Mouse (Mus musculus) CD8-positive naive resting alpha-beta T cell, adult 2 months (primary cell): ENCODE measurements around the gene Adcy7.

Source experiments
- DNase-seq, 2 experiments: peaks; one replicate each; pipeline ENCODE4 v3.0.0; 2022; ENCODE audit warnings: low read depth in 2 of 2, low spot score in 2 of 2

Adcy7 gene

DNA sequence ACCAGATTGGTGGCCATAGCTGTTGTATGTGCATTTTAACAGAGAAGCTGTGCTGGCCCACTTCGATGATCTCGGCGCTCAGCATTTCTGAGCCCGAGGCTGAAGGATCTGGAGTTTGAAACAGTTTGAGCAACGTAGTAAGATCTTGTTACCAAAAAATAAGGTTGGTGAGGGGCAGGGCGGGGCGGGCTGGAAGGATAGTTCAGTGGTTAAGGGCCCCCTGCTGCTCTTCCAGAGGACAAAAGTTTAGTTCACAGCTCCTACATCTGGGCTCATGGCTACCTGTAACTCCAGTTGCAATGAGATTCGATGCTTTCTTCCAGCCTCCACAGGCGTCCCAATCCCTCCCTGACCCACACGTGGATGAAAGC lies 26.5 kb downstream of the Adcy7 start:
- DNase-seq = no peak

DNA sequence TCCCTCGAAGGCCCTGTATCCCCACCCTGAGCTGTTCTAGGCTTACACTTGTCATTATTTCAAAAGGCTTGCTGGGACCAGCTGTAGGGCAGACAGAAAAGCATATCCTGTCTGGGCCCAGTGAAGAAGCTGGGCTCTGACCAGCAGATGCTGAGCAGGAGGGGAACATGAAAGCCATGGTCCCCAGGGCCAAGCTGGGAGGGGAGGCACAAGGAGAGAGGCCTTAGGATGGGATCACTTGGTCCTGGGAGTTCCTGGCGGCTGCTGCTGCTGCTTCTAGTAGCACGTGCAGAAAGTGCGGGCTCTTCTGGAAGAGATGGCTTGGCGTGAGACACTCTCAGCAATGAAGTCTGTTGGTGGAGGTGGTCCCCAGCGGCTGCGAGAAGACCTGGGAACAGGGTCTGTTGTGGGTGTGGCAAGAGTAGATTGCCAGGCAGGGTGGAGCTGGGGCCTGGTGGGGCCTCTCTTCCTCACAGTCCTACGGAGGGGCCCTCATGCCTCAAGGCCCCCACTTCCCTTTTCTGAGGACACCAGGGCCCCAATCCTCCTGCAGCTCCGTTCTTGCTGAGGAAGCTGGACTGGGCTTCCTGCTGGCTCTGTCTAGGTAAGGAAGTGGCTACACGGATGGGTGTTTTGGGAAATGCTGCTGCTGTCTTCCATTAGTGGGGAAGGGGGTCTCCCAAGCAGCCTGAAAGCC lies 27.9 kb downstream of the Adcy7 start:
- DNase-seq = no peak

GRCm38 (mm10) chr8:88301589-88302437 lies 29.6 kb downstream of the Adcy7 start:
- DNase-seq = no peak

DNA sequence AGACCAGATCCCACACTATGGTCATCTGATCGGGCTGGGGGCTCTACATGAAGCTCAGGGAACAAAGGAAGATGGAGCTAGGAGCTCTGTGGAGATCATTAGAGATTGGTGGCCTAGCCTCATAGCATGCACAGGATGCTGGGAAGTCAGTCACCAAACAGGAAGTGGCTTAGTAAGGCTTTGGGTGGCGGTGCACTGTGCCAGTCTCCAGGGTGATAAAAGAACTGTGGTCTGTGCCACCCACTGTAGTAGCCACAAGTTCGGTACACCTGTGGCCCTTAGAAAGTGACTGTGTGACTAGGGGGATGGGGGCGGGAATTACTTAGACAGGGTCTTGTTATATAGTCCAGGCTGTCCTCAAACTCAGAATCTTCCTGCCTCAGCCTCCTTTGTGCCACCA lies 33.6 kb downstream of the Adcy7 start:
- peak; percentile 56 to 65 for DNase-seq

DNA sequence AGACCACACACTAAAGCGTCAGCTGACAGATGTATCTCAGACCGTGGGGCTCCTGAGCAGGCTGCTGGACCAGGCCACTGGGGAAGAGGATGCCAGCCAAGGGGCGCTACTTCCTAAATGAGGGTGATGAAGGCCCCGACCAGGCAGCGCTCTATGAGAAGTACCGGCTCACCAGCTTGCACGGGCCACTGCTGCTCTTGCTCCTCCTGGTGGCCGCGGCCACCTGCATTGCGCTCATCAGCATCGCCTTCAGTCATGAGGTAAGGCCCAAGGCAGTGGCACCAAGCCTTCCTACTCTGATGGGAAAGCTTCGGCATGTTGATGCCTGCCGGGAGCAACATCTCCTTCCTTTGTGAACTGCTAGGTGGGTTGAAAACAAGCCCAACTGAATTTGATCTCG lies 34.3 kb downstream of the Adcy7 start:
- peak; percentile 29 to 40 for DNase-seq

DNA sequence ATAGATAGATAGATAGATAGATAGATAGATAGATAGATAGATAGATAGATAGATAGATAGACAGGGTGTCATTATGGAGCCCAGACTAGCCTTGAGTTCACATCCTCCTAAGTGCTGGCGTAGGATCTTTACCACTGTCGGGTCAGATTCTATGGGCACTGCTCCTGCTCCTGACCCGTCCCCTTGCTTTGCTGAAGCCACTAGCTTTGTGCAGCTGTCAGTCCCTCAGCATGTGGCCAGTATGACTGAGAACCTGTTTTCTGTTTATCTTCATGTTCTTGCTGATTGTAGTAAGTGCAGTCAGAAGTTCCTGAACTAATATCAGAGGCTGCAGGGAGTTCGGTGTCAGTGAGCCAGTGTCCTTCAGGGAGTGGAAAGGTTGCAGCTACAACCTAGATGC lies 35.5 kb downstream of the Adcy7 start:
- no peak for DNase-seq

- no peak for DNase-seq
These were observed 37.2 kb downstream of the Adcy7 start for GRCm38 (mm10) chr8:88309274-88309873.

- no peak for DNase-seq
These were observed 37.7 kb downstream of the Adcy7 start for GRCm38 (mm10) chr8:88309881-88310280.

GRCm38 (mm10) chr8:88310286-88310685 lies 38.1 kb downstream of the Adcy7 start:
- no peak for DNase-seq

GRCm38 (mm10) chr8:88312966-88313365 lies 40.8 kb downstream of the Adcy7 start:
- no peak for DNase-seq

DNA sequence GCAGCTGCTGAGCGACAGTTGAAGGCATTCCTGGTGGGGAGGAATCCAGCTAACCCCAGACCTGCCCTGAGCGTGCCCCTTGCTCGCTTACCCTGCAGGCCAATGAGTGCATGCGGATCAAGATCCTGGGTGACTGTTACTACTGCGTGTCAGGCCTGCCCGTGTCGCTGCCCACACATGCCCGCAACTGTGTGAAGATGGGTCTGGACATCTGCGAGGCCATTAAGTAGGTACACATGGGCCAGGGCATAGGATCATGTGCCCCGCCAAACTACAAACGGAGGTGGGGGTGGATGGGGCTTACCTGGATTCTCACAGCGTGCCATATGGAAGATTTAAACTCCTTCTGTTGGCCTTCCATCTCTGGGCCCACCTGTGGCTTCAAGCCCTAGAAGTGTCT lies 41.8 kb downstream of the Adcy7 start:
- no peak for DNase-seq

- DNase-seq = no peak
These were observed 43.1 kb downstream of the Adcy7 start for GRCm38 (mm10) chr8:88315302-88315701.

DNA sequence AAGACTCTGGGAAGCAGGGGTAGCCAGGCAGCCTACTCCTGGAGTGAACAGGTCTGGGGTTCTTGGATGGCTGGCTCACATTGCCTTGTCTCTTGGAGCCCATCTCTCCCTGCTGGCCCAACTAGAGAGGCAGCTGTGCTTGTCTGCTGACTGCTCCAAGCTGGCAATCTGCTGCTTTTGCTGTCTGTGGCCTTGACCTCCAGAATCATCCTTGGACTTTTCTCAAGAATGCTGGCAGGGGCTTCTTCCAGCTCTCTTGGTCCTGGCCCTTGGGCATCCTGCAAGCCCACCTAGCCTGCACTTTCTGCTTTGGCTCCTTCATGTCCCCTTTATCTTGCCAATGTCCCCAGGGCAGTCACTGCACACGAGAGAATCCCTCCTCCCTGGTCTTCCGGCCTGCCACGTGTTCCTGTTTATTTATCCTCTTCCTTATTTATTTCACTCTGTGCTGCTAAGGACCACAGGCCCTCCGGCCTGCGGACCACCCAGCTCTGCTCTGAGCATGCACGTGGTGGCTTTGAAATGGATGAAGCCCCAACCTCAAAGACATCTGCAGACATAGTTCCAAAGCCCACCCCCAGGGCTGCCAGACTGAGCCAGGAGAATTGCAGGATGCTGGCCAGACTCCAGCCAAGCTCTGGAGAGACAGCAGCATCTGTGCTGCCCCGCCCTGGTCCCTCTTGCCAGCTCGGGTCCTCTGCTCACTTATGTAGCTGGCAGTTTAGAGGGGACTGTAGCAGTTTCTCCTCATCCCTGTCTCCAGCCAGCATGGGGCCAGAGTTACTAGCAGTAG lies 44.1 kb downstream of the Adcy7 start:
- no peak for DNase-seq

GRCm38 (mm10) chr8:88317341-88317740 lies 45.1 kb downstream of the Adcy7 start:
- no peak for DNase-seq

DNA sequence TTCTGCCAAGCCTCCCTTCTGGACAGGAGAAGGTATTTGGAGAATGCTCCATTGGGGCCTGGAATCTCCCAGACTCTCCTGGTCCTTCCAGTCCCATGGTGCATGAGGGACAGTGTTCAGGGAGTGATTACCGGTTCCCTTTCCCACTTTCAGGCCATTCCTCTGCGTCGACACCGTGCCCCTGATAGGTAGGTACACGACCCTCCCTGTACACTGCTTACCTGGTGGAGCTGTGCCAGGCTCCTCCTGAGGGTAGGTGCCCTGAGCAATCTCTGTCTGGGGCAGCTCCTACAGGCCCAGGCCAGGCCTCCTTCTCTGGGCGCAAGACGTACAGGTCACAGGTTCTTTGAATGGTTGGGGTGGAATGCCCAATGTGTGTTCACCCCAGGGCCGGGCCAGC lies 45.9 kb downstream of the Adcy7 start:
- no peak for DNase-seq

- no peak for DNase-seq
These were observed 47.9 kb downstream of the Adcy7 start for GRCm38 (mm10) chr8:88320134-88320533.

DNA sequence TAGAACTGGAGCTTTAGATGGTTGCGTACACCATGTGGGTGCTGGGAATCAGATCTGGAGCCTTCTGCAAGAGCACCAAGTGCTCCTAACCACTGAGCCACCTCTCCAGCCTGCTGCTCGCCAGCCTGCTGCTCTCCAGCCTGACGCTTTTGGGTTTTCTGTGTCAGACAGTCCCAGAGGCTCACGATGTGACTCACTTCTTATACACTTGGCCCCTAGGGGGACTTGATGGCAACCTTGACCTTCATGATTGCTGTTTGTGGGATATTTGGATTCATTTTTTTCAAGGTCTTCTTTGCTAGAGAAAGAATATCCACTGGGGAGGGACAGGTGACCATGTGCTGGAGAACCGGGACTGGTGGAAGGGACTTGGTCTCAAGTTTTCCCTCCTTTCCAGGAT lies 49.2 kb downstream of the Adcy7 start:
- DNase-seq = no peak

- DNase-seq = no peak
These were observed 51.3 kb downstream of the Adcy7 start for GRCm38 (mm10) chr8:88323523-88323922.

GRCm38 (mm10) chr8:88324760-88325159 lies 52.6 kb downstream of the Adcy7 start:
- DNase-seq = no peak

DNA sequence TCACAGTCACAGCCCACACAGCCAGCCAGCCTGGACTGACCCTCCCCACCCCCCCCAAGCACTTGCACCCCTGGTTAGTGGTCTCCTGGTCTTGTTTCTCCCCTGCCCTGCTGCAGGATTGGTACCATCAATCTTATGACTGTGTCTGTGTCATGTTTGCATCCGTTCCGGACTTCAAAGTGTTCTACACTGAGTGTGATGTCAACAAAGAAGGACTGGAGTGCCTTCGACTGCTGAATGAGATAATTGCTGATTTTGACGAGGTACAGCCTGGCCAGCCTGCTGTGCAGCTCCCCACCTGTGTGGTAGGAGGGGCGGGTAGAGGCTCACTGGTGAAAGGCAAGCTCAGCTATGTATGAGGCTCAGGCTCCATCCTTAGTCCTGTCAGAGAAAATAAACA lies 53.0 kb downstream of the Adcy7 start:
- DNase-seq = no peak

DNA sequence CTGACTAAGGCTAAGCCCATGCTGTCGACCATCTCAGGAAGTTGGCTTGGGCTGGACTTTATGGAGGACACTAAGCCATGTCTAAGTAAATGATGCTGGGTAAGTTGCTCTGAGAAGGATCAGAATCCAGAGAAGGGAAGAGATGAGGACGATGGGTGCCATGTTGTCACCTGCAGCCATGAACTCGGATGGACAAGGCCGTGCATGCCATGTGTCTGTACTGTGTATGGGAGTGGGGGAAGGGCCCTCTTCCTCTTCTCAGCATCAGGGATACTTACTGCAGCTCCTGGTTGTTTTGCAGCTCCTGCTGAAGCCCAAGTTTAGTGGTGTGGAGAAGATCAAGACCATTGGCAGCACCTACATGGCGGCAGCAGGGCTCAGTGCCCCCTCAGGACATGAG lies 53.6 kb downstream of the Adcy7 start:
- no peak for DNase-seq
